Mouse (Mus musculus) brain, embryonic 14.5 days (tissue): Measurements from ENCODE around the gene Plin4.

ENCODE experiments used
- CTCF ChIP-seq: fragments of 200-500 bp; IDR thresholded peaks from 2 replicates; pipeline ENCODE4 v1.5.1; 2012; ENCODE audit warnings: inconsistent platforms, mild to moderate bottlenecking, moderate library complexity, borderline replicate concordance; ENCODE audit not compliant: insufficient read depth, insufficient read length; ENCODE audit errors: extremely low read depth
- POLR2A ChIP-seq: fragments of 200-500 bp; IDR thresholded peaks from 2 replicates; pipeline ENCODE4 v1.6.1; 2012; ENCODE audit warnings: mild to moderate bottlenecking, inconsistent platforms, borderline replicate concordance; ENCODE audit not compliant: poor library complexity, insufficient read depth, insufficient read length, severe bottlenecking; ENCODE audit errors: extremely low read depth

DNA sequence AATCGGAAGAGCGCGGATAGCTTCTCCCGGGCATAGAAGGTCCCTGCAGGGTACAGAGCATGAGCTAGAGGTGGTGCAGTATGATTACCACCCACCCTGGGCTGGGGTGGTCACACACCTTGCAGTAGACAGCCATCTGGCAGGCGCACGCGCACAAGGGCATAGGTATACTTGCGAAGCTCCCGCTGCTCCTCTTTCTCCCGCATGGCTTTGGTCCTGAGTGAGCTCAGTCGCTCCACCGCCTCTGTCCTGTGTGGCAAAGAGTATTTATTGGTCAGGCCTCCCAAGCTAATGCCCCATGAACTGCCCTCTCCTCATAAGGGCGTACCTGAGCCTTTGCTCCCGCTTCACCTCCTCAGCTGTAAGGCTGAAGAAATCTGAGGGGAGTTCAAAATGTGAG lies 40.5 kb downstream of the Plin4 start:
- TF ChIP-seq POLR2A, result no peak
- TF ChIP-seq CTCF, result no peak
